Mouse (Mus musculus): Measurements from ENCODE around the gene B4galt5. TPM values are rescaled to one million over a fixed set of nuclear protein-coding genes. Genes with fewer than 3 reads are reported as not detected.

Gene B4galt5
- total and polyA plus RNA-seq, 3 experiments: 4.6 to 34.4 (median 6.5) TPM

GRCm38 (mm10) chr2:167386998-167387397 lies 38.0 kb upstream of the B4galt5 start:
- Histone ChIP-seq H3K4me3 (ENCODE audit: control insufficient read depth in 1 of 2, insufficient read depth in 1 of 2, low read depth in 2 of 2, low read length in 2 of 2) (no peak overlapping the region), H3K36me3 (ENCODE audit: control insufficient read depth in 1 of 2, insufficient read depth in 2 of 2, low read length in 2 of 2) (peaks cover 0 to 4% of the 10 kb centered on the region in 2 experiments; a peak in 1 of 4 replicates), H3K27me3 (ENCODE audit: control insufficient read depth in 1 of 2, insufficient read depth in 2 of 2, low read length in 2 of 2) (peaks cover 0 to 3% of the 10 kb centered on the region in 2 experiments; a peak in 2 of 4 replicates), H3K4me1 (ENCODE audit: control insufficient read depth in 1 of 2, insufficient read depth in 2 of 2, low read length in 2 of 2) (peaks cover 0 to 11% of the 10 kb centered on the region in 2 experiments; a peak in 2 of 4 replicates), H3K9ac (ENCODE audit: control insufficient read depth, low read depth, low read length, poor library complexity, severe bottlenecking) (no peak overlapping the region), H3K79me2 (ENCODE audit: control insufficient read depth, insufficient read depth, low read length, poor library complexity) (no peaks in the 10 kb centered on the region), H3K9me3 (replicated peaks; ENCODE audit: insufficient read depth, low read length) (no peaks in the 10 kb centered on the region), H3K27ac (ENCODE audit: control insufficient read depth, low read depth, low read length) (no peak overlapping the region)
- no peak for TF ChIP-seq USF2 (IDR thresholded peaks at IDR 0.05; ENCODE audit: borderline replicate concordance in 1 of 2, insufficient read depth in 1 of 2, low read depth in 1 of 2, low read length in 2 of 2)
- TF ChIP-seq TAL1 (IDR thresholded peaks at IDR 0.05; ENCODE audit: low read length): no peak
- no peak for TF ChIP-seq JUND (IDR thresholded peaks at IDR 0.05; ENCODE audit: low read depth, low read length)
- TF ChIP-seq ZMIZ1 (IDR thresholded peaks at IDR 0.05; ENCODE audit: low read depth, low read length): no peak
- no peak for TF ChIP-seq MYB (IDR thresholded peaks at IDR 0.05; ENCODE audit: low read depth, low read length)
- no peak for TF ChIP-seq ETS1 (IDR thresholded peaks at IDR 0.05; ENCODE audit: low read depth, low read length)
- TF ChIP-seq CTCF (IDR thresholded peaks at IDR 0.05 in 2 of 3, conservative IDR thresholded peaks at IDR 0.05 in 1 of 3; ENCODE audit: control insufficient read depth in 1 of 3, insufficient read depth in 1 of 3, low read depth in 2 of 3, low read length in 3 of 3, poor library complexity in 1 of 3, severe bottlenecking in 1 of 3): no peak
- no peak for TF ChIP-seq TCF12 (IDR thresholded peaks at IDR 0.05; ENCODE audit: low read depth, low read length)
- no peak for TF ChIP-seq HCFC1 (IDR thresholded peaks at IDR 0.05; ENCODE audit: low read depth, low read length)
- TF ChIP-seq ZKSCAN1 (IDR thresholded peaks at IDR 0.05; ENCODE audit: low read depth, low read length): no peak
- no peak for TF ChIP-seq SMC3 (IDR thresholded peaks at IDR 0.05; ENCODE audit: low read depth, low read length)
- TF ChIP-seq BHLHE40 (IDR thresholded peaks at IDR 0.05; ENCODE audit: borderline replicate concordance, low read depth, low read length): no peak
- DNase-seq (ENCODE audit: low read depth, low spot score): no peak

GRCm38 (mm10) chr2:167386456-167386855 lies 37.5 kb upstream of the B4galt5 start:
- Histone ChIP-seq H3K79me2 (ENCODE audit: control insufficient read depth, insufficient read depth, low read length, poor library complexity) (no peaks in the 10 kb centered on the region), H3K27me3 (ENCODE audit: control insufficient read depth in 1 of 2, insufficient read depth in 2 of 2, low read length in 2 of 2) (peaks cover 0 to 3% of the 10 kb centered on the region in 2 experiments; a peak in 2 of 4 replicates), H3K9me3 (replicated peaks; ENCODE audit: insufficient read depth, low read length) (no peaks in the 10 kb centered on the region), H3K4me1 (ENCODE audit: control insufficient read depth in 1 of 2, insufficient read depth in 2 of 2, low read length in 2 of 2) (peaks cover 0 to 11% of the 10 kb centered on the region in 2 experiments; a peak in 2 of 4 replicates), H3K4me3 (ENCODE audit: control insufficient read depth in 1 of 2, insufficient read depth in 1 of 2, low read depth in 2 of 2, low read length in 2 of 2) (no peak overlapping the region), H3K36me3 (ENCODE audit: control insufficient read depth in 1 of 2, insufficient read depth in 2 of 2, low read length in 2 of 2) (peaks cover 0 to 4% of the 10 kb centered on the region in 2 experiments; a peak in 1 of 4 replicates), H3K27ac (ENCODE audit: control insufficient read depth, low read depth, low read length) (no peak overlapping the region), H3K9ac (ENCODE audit: control insufficient read depth, low read depth, low read length, poor library complexity, severe bottlenecking) (no peak overlapping the region)
- DNase-seq (ENCODE audit: low read depth, low spot score): no peak
- TF ChIP-seq E2F4 (IDR thresholded peaks at IDR 0.05; ENCODE audit: borderline replicate concordance, low read depth, low read length) (no peak), TAL1 (IDR thresholded peaks at IDR 0.05; ENCODE audit: low read length) (no peak), TBP (IDR thresholded peaks at IDR 0.05; ENCODE audit: low read depth, low read length) (no peak), NELFE (IDR thresholded peaks at IDR 0.05; ENCODE audit: low read depth, low read length) (no peak), CTCF (IDR thresholded peaks at IDR 0.05 in 2 of 3, conservative IDR thresholded peaks at IDR 0.05 in 1 of 3; ENCODE audit: control insufficient read depth in 1 of 3, insufficient read depth in 1 of 3, low read depth in 2 of 3, low read length in 3 of 3, poor library complexity in 1 of 3, severe bottlenecking in 1 of 3) (no peak), EP300 (IDR thresholded peaks at IDR 0.05; ENCODE audit: low read depth in 1 of 2, low read length in 2 of 2) (no peak), BHLHE40 (IDR thresholded peaks at IDR 0.05; ENCODE audit: borderline replicate concordance, low read depth, low read length) (no peak), KAT2A (conservative IDR thresholded peaks at IDR 0.05; ENCODE audit: low read depth, low read length) (no peak), NRF1 (IDR thresholded peaks at IDR 0.05; ENCODE audit: insufficient read depth, low read depth, low read length, poor library complexity, severe bottlenecking) (no peak), MAFK (IDR thresholded peaks at IDR 0.05; ENCODE audit: borderline replicate concordance, low read depth, low read length) (no peak), ZKSCAN1 (IDR thresholded peaks at IDR 0.05; ENCODE audit: low read depth, low read length) (no peak), USF1 (IDR thresholded peaks at IDR 0.05; ENCODE audit: low read depth, low read length) (no peak), ELF1 (IDR thresholded peaks at IDR 0.05; ENCODE audit: low read depth, low read length) (no peak), GATA1 (IDR thresholded peaks at IDR 0.05; ENCODE audit: low read depth, low read length) (no peak), UBTF (IDR thresholded peaks at IDR 0.05; ENCODE audit: borderline replicate concordance, insufficient read depth, low read depth, low read length) (no peak), HCFC1 (IDR thresholded peaks at IDR 0.05; ENCODE audit: low read depth, low read length) (no peak), POLR2AphosphoS5 (IDR thresholded peaks at IDR 0.05; ENCODE audit: borderline replicate concordance, low read depth, low read length) (no peak), MYB (IDR thresholded peaks at IDR 0.05; ENCODE audit: low read depth, low read length) (no peak), MAZ (IDR thresholded peaks at IDR 0.05; ENCODE audit: low read depth, low read length) (no peak), MXI1 (IDR thresholded peaks at IDR 0.05; ENCODE audit: low read depth, low read length) (no peak)
